Mouse (Mus musculus): ENCODE results near the gene Crtc1.

- no peak for TF ChIP-seq CTCF (conservative IDR thresholded peaks at IDR 0.05; ENCODE audit: insufficient read depth, insufficient read length, low read depth, low read length)
- no peak for TF ChIP-seq POLR2A (IDR thresholded peaks at IDR 0.05; ENCODE audit: low read depth, low read length)
Measured at GRCm38 (mm10) chr8:70422722-70423121, 16.7 kb downstream of the Crtc1 start.

Data from kidney, adult 2 months (tissue).